Mouse (Mus musculus) embryonic facial prominence, embryonic 11.5 days (tissue): ENCODE data around the gene Adcy6. TPM values are rescaled to one million over a fixed set of nuclear protein-coding genes. Genes with fewer than 3 reads are reported as not detected.

ENCODE experiments used
- ATAC-seq: fragments of 200-750 bp; cut with Nextera tagmentation; replicated peaks from 2 replicates; pipeline ENCODE4 v1.8.0; 2017; ENCODE audit warnings: low read depth; ENCODE audit not compliant: insufficient number of reproducible peaks, low FRiP score, low TSS enrichment
- DNase-seq: peaks from one replicate; pipeline ENCODE4 v3.0.0-alpha.2; 2015; ENCODE audit warnings: low spot score
- H3K27ac ChIP-seq: fragments of 300-500 bp; sonication (generic); replicated peaks from 2 replicates; pipeline ENCODE4 v1.5.1; 2014; ENCODE audit warnings: mild to moderate bottlenecking, low read depth, low read length, control low read depth
- H3K27me3 ChIP-seq: fragments of 300-500 bp; sonication (generic); 2 replicates; pipeline ENCODE4 v1.6.1; 2014; ENCODE audit warnings: mild to moderate bottlenecking, low read length, moderate library complexity, mixed read lengths; ENCODE audit not compliant: control insufficient read depth, insufficient read depth
- H3K36me3 ChIP-seq: fragments of 300-500 bp; sonication (generic); replicated peaks from 2 replicates; pipeline ENCODE4 v1.6.1; 2014; ENCODE audit warnings: low read depth, mild to moderate bottlenecking, low read length, moderate library complexity, mixed read lengths; ENCODE audit not compliant: control insufficient read depth, insufficient read depth
- H3K4me1 ChIP-seq: fragments of 300-500 bp; sonication (generic); 2 replicates; pipeline ENCODE4 v1.6.1; 2014; ENCODE audit warnings: low read length, mixed read lengths; ENCODE audit not compliant: control insufficient read depth, insufficient read depth
- H3K4me2 ChIP-seq: fragments of 300-500 bp; sonication (generic); 2 replicates; pipeline ENCODE4 v1.6.1; 2014; ENCODE audit warnings: low read depth, mild to moderate bottlenecking, control low read depth, low read length, moderate library complexity
- H3K4me3 ChIP-seq: fragments of 300-500 bp; sonication (generic); 2 replicates; pipeline ENCODE4 v1.5.1; 2014; ENCODE audit warnings: low read depth, low read length, control low read depth
- H3K9ac ChIP-seq: fragments of 300-500 bp; sonication (generic); replicated peaks from 2 replicates; pipeline ENCODE4 v1.6.1; 2014; ENCODE audit warnings: mild to moderate bottlenecking, control low read depth, low read length
- H3K9me3 ChIP-seq: fragments of 300-500 bp; sonication (generic); replicated peaks from 2 replicates; pipeline ENCODE4 v1.6.1; 2016; ENCODE audit warnings: mild to moderate bottlenecking, low read length, inconsistent platforms, mixed read lengths; ENCODE audit not compliant: control insufficient read depth
- WGBS: fragments of 180-500 bp; shearing (Covaris S2); extraction: QIAGEN DNeasy Blood & Tissue Kit; methylation state at CpG from one replicate; pipeline ENCODE4 v1.1.7; 2014; 5-methylcytosine and 5-hydroxymethylcytosine counted together
- polyA plus RNA-seq: library from polyadenylated mRNA; unstranded; fragments of >200 nt; fragmentation: Nextera tagmentation; extraction: Ambion mirVana; gene quantifications from 2 replicates; pipeline ENCODE4 v1.2.1, GENCODE M21; 2014

Adcy6 gene
- polyA plus RNA-seq: 8.4 and 10.4 TPM in 2 replicates

GRCm38 (mm10) chr15:98609331-98610130 is at the start of gene Adcy6:
Gene Adcy6, minus strand, starts transcription at chr15:98610076.
- ATAC-seq: peak; percentile 84
- WGBS: under 1% methylated on average over 57 of the region's 75 CpGs
- H3K27ac ChIP-seq: peak within 1 kb of the TSS; percentile 71

GRCm38 (mm10) chr15:98656982-98657751 is 47.3 kb upstream of the Adcy6 start:
- WGBS: 86% methylated on average over 15 of the region's 15 CpGs

More at GRCm38 (mm10) chr15:98609331-98610130, at the start of gene Adcy6:
- DNase-seq: peak; percentile 90
- peaks cover 2% of the 10 kb centered on the region; the same call in 1 of the 2 replicates for H3K4me1 ChIP-seq
- peak within 1 kb of the TSS; percentile 90 for H3K9ac ChIP-seq
- H3K9me3 ChIP-seq: no peaks in the 10 kb centered on the region
- no peaks in the 10 kb centered on the region for H3K27me3 ChIP-seq
- peak within 1 kb of the TSS; percentile 87 for H3K4me3 ChIP-seq
- H3K36me3 ChIP-seq: no peaks in the 10 kb centered on the region
- peak within 1 kb of the TSS; percentile 92 for H3K4me2 ChIP-seq

GRCm38 (mm10) chr15:98652174-98652573 is 42.3 kb upstream of the Adcy6 start:
- H3K4me3 ChIP-seq: no peak overlapping the region

More at GRCm38 (mm10) chr15:98656982-98657751, 47.3 kb upstream of the Adcy6 start:
- Histone ChIP-seq H3K4me2 (no peak overlapping the region), H3K4me1 (no peaks in the 10 kb centered on the region), H3K4me3 (no peak overlapping the region), H3K36me3 (peaks cover 28% of the 10 kb centered on the region), H3K9ac (no peak overlapping the region), H3K27ac (no peak overlapping the region), H3K9me3 (no peaks in the 10 kb centered on the region), H3K27me3 (no peaks in the 10 kb centered on the region)
- no peak for DNase-seq
- no peak for ATAC-seq

GRCm38 (mm10) chr15:98651431-98651830 is 41.6 kb upstream of the Adcy6 start:
- peaks cover 40% of the 10 kb centered on the region for H3K36me3 ChIP-seq
- H3K4me2 ChIP-seq: no peak overlapping the region

More at GRCm38 (mm10) chr15:98652174-98652573, 42.3 kb upstream of the Adcy6 start:
- Histone ChIP-seq H3K27me3 (no peaks in the 10 kb centered on the region), H3K36me3 (peaks cover 46% of the 10 kb centered on the region), H3K4me2 (no peak overlapping the region), H3K4me1 (no peaks in the 10 kb centered on the region), H3K9ac (no peak overlapping the region), H3K9me3 (no peaks in the 10 kb centered on the region), H3K27ac (no peak overlapping the region)
- no peak for ATAC-seq
- no peak for DNase-seq
- WGBS: 96% methylated on average over 8 of the region's 8 CpGs

GRCm38 (mm10) chr15:98648071-98648470 is 38.2 kb upstream of the Adcy6 start:
- 88% methylated on average over 3 of the region's 3 CpGs for WGBS
- DNase-seq (no peak), ATAC-seq (no peak)

More at GRCm38 (mm10) chr15:98651431-98651830, 41.6 kb upstream of the Adcy6 start:
- Histone ChIP-seq H3K27ac (no peak overlapping the region), H3K27me3 (no peaks in the 10 kb centered on the region), H3K4me3 (no peak overlapping the region), H3K9me3 (no peaks in the 10 kb centered on the region), H3K4me1 (no peaks in the 10 kb centered on the region), H3K9ac (no peak overlapping the region)
- no peak for DNase-seq
- 95% methylated on average over 15 of the region's 15 CpGs for WGBS
- no peak for ATAC-seq

GRCm38 (mm10) chr15:98647308-98647707 is 37.4 kb upstream of the Adcy6 start:
- no peak overlapping the region for H3K27ac ChIP-seq
- H3K4me1 ChIP-seq: no peaks in the 10 kb centered on the region
- peaks cover 47% of the 10 kb centered on the region for H3K36me3 ChIP-seq
- H3K9ac ChIP-seq: no peak overlapping the region
- DNase-seq (no peak), ATAC-seq (no peak)
- no peak overlapping the region for H3K4me3 ChIP-seq
- no peaks in the 10 kb centered on the region for H3K9me3 ChIP-seq
- H3K27me3 ChIP-seq: no peaks in the 10 kb centered on the region
- no peak overlapping the region for H3K4me2 ChIP-seq
- 91% methylated on average over 10 of the region's 10 CpGs for WGBS

More at GRCm38 (mm10) chr15:98648071-98648470, 38.2 kb upstream of the Adcy6 start:
- Histone ChIP-seq H3K27ac (no peak overlapping the region), H3K36me3 (peaks cover 49% of the 10 kb centered on the region), H3K4me2 (no peak overlapping the region), H3K27me3 (no peaks in the 10 kb centered on the region), H3K9ac (no peak overlapping the region), H3K4me1 (no peaks in the 10 kb centered on the region), H3K9me3 (no peaks in the 10 kb centered on the region), H3K4me3 (no peak overlapping the region)

GRCm38 (mm10) chr15:98646737-98647136 is 36.9 kb upstream of the Adcy6 start:
- 77% methylated on average over 8 of the region's 8 CpGs for WGBS
- DNase-seq (no peak), ATAC-seq (no peak)
- H3K9me3 ChIP-seq: no peaks in the 10 kb centered on the region
- H3K4me1 ChIP-seq: no peaks in the 10 kb centered on the region
- no peak overlapping the region for H3K9ac ChIP-seq
- H3K27ac ChIP-seq: no peak overlapping the region
- H3K36me3 ChIP-seq: peaks cover 42% of the 10 kb centered on the region
- no peaks in the 10 kb centered on the region for H3K27me3 ChIP-seq
- no peak overlapping the region for H3K4me2 ChIP-seq
- H3K4me3 ChIP-seq: no peak overlapping the region
